Mouse (Mus musculus) erythroblast, adult 5-6 weeks (primary cell): Measurements from ENCODE around the gene Col19a1. TPM values are rescaled to one million over a fixed set of nuclear protein-coding genes. Genes with fewer than 3 reads are reported as not detected.

Experiments used
- ATAC-seq: replicated peaks from 2 replicates; pipeline ENCODE4 v1.8.0; 2016; ENCODE audit warnings: moderate number of reproducible peaks, mild to moderate bottlenecking, moderate TSS enrichment, inconsistent platforms; ENCODE audit not compliant: poor library complexity, low FRiP score, severe bottlenecking
- total RNA-seq, 2 experiments: library from RNA; stranded (forward) in 1 of 2; stranded (reverse) in 1 of 2; fragments of 150-400 nt in 1 of 2; fragments of 200-764, 138-1000 nt in 1 of 2; gene quantifications; 2 replicates each; pipeline versions ENCODE4 v1.2.3 to v1.2.4; 2015 to 2017; ENCODE audit warnings: low replicate concordance in 2 of 2

The Col19a1 gene
- total RNA-seq, 2 experiments from 2014 or later: 0.26 TPM; not detected in 1

- ATAC-seq: no peak
These were observed 249.6 kb downstream of the Col19a1 start for GRCm38 (mm10) chr1:24337556-24338275.

GRCm38 (mm10) chr1:24336051-24336450 is 251.2 kb downstream of the Col19a1 start:
- no peak for ATAC-seq

DNA sequence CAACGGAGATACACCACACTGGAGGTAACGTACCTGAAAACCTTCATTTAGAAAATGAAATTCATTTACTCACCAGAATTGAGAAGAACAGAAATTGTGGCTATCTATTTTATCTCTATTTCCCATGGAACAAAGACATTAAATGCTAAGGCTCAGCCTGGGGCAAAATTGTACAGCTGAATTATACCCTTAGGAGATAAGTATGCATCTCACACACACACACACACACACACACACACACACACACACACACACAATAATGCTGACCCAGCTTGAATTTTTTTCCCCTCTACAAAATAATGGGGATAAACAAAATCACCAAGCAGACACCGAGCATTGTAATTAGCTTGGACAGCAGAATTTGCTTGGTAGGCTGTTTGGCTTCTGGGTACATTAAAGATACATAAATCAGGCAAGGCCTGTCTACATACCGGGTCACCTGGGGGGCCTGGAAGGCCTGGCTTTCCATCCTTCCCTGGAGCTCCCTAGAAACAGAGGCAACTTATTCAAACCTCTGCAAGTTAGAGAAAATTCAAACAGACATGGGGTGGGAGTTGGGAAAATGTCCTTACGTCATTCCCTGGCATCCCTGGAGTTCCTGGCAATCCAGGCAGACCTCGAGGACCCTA is 270.2 kb downstream of the Col19a1 start:
- ATAC-seq: no peak

DNA sequence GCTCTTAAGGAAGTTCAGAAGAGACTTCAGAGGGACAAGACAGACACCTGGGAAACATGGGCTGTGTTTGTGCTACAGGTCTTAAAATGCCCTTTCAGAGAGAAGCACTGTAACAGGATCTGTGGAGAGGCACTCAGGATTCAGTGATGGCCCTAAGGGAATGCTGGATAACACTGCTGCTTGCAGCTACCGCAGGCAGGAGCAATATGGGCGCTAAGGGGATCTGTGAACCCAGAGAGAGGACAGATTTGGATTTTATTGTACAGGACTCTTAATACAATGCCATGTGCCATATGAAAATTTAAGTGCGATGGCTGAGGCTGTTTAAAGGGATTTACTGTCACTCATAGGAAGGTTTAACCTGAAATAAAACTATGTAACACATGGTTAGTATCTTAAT is 270.8 kb downstream of the Col19a1 start:
- ATAC-seq: no peak

GRCm38 (mm10) chr1:24310847-24311246 is 276.4 kb downstream of the Col19a1 start:
- no peak for ATAC-seq

- ATAC-seq: no peak
These were observed 277.1 kb downstream of the Col19a1 start for GRCm38 (mm10) chr1:24310193-24310592.

- ATAC-seq: no peak
These were observed 284.2 kb downstream of the Col19a1 start for GRCm38 (mm10) chr1:24303077-24303476.

GRCm38 (mm10) chr1:24302674-24303073 is 284.6 kb downstream of the Col19a1 start:
- ATAC-seq: no peak

DNA sequence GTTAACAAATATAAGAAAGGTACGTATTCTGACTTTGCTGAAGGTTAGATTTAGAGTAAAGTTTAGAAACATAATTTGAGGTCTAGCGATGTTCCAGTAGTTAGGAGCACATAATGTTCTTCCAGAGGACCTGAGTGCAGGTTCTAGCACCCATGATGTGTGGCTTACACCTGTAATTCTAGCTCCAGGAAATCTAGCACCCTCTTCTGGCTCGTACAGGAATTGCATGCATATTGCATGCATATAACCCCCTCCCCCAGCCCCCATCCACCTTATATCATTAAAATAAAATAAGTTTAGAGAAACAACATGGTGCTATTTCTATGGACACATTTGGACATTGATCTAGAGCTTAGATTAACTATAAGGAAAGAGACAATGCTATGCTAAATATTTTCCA is 286.6 kb downstream of the Col19a1 start:
- no peak for ATAC-seq

GRCm38 (mm10) chr1:24294979-24295942 is 292.0 kb downstream of the Col19a1 start:
- no peak for ATAC-seq

DNA sequence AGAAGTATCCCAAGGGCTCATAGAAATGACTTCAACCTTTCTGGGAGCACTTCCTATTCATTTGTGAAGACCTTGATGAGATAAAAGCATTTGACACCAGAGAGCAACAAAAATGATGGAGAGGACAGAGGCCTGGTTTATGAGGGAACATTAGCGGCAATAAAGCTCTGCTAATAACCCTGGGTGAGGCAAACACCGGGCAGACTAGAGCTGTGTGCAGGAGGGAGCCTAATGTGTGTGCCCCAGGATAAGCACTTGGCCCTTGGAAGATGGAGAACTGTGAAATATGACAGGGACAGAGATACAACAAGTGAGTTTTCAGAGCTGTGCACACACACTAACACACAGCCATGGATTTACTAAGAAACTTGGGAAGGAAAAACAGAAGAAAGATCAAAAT is 294.8 kb downstream of the Col19a1 start:
- no peak for ATAC-seq

DNA sequence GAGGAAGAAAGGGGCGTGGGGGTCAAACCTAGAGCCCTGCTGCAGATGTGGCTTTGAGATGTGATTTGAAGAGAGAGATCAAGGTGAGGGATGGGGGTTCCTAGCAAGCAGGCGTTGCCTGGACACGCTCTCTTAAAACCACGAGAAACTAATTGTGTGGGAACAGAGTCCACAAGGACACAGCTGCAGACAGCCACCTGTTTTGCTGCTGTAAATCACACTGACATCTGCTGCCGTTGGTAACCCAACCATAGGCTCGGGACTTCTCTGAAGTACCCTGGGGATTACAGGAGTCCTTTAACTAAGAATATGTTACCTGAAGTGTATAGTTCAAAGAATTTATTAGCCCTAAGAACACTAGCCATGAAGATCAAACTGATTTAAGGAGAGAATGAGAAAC is 300.9 kb downstream of the Col19a1 start:
- no peak for ATAC-seq

DNA sequence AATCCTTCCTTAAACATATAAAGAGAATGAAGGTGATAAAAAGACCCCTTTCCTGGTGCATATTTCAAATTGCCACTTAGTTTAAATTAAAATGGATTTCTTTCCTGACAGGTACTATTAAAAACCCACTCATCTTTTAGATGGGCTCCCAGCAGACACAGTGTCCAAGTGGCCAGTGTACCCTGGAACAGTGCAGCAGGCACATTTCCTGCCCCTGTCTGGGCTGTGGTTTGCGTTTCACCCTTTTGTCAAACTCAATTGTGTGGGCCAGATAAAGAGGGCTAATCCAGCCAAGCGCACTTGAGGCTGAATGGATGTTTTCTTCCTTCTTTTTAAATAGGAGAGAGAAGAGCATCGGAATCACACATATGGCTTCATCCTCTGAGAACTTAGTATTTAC is 320.2 kb downstream of the Col19a1 start:
- no peak for ATAC-seq

- no peak for ATAC-seq
These were observed 326.1 kb downstream of the Col19a1 start for GRCm38 (mm10) chr1:24261181-24261580.

GRCm38 (mm10) chr1:24259419-24259818 is 327.9 kb downstream of the Col19a1 start:
- no peak for ATAC-seq

- no peak for ATAC-seq
These were observed 329.3 kb downstream of the Col19a1 start for GRCm38 (mm10) chr1:24257961-24258360.

DNA sequence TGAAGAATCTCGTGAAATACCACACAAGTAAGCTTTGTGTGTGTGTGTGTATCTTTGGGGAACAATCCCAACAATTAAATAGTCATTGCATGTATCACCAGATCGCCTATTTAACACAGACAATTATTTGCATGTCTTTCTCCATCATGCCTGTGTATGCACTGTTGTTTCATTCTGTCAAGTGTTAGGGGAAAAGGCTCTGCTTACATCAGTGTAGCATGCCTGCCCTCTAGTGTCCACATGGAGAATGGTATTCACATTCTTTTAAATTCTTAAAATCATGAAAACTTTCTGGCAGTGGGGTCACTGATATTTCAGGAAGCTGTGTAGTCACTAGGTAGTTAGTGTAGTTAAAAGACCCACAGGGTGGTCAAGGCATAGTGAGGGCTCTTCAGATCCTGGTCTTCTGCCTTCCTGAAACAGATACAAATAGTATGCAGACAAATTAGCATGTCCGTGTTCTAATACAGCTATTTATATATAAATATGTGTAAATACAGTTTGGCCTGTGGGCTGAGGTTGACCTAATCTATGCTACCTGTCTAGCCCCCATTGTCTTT is 338.1 kb downstream of the Col19a1 start:
- no peak for ATAC-seq

- ATAC-seq: no peak
These were observed 338.8 kb downstream of the Col19a1 start for GRCm38 (mm10) chr1:24248294-24249104.

GRCm38 (mm10) chr1:24245700-24246375 is 341.4 kb downstream of the Col19a1 start:
- ATAC-seq: no peak
